Mouse (Mus musculus): ENCODE results near the gene Mrpl30. TPM values are rescaled to one million over a fixed set of nuclear protein-coding genes. Genes with fewer than 3 reads are reported as not detected.

Gene Mrpl30
- polyA plus RNA-seq, 1 experiment from 2014 or later: 245 TPM

GRCm38 (mm10) chr1:37872131-37873067, 17.9 kb upstream of the Mrpl30 start:
- peak overlapping the region; percentile 58 for H3K9ac ChIP-seq
- ATAC-seq (ENCODE audit: low FRiP score, low read depth): peak; percentile 94

GRCm38 (mm10) chr1:37873157-37873556, 17.1 kb upstream of the Mrpl30 start:
- Histone ChIP-seq H3K4me1 (peaks cover 8% of the 10 kb centered on the region), H3K4me3 (peak overlapping the region; percentile 58; the same call in 1 of the 2 replicates), H3K27ac (no peak overlapping the region), H3K9ac (no peak overlapping the region), H3K27me3 (peaks cover 7% of the 10 kb centered on the region; the same call in 1 of the 2 replicates), H3K9me3 (peaks cover 10% of the 10 kb centered on the region), H3K36me3 (peaks cover 35% of the 10 kb centered on the region), H3K4me2 (replicated peaks) (peak overlapping the region; percentile 65)
- ATAC-seq (ENCODE audit: low FRiP score, low read depth): no peak
- WGBS: 90% methylated on average over 4 of the region's 4 CpGs

More at GRCm38 (mm10) chr1:37872131-37873067, 17.9 kb upstream of the Mrpl30 start:
- H3K4me2 ChIP-seq (replicated peaks): peak overlapping the region; percentile 65
- H3K27ac ChIP-seq: peak overlapping the region; percentile 76
- peaks cover 28% of the 10 kb centered on the region for H3K36me3 ChIP-seq
- H3K27me3 ChIP-seq: peaks cover 7% of the 10 kb centered on the region; the same call in 1 of the 2 replicates
- peaks cover 8% of the 10 kb centered on the region for H3K4me1 ChIP-seq
- peaks cover 10% of the 10 kb centered on the region for H3K9me3 ChIP-seq
- 5% methylated on average over 33 of the region's 33 CpGs for WGBS
- H3K4me3 ChIP-seq: peak overlapping the region; percentile 58

- Histone ChIP-seq H3K9ac (no peak overlapping the region), H3K27ac (no peak overlapping the region), H3K36me3 (peaks cover 77% of the 10 kb centered on the region), H3K4me1 (peaks cover 3% of the 10 kb centered on the region; the same call in 1 of the 2 replicates), H3K27me3 (no peaks in the 10 kb centered on the region), H3K9me3 (peaks cover 10% of the 10 kb centered on the region), H3K4me2 (replicated peaks) (no peak overlapping the region), H3K4me3 (no peak overlapping the region)
- ATAC-seq (ENCODE audit: low FRiP score, low read depth): no peak
- WGBS: 95% methylated on average over 13 of the region's 13 CpGs
Observed at GRCm38 (mm10) chr1:37877736-37878460, 12.4 kb upstream of the Mrpl30 start.

GRCm38 (mm10) chr1:37883411-37883810, 6.9 kb upstream of the Mrpl30 start:
- peaks cover 59% of the 10 kb centered on the region for H3K36me3 ChIP-seq
- no peaks in the 10 kb centered on the region for H3K9me3 ChIP-seq
- no peaks in the 10 kb centered on the region for H3K4me1 ChIP-seq
- H3K4me2 ChIP-seq (replicated peaks): no peak overlapping the region
- WGBS: 94% methylated on average over 4 of the region's 4 CpGs
- H3K4me3 ChIP-seq: no peak overlapping the region
- ATAC-seq (ENCODE audit: low FRiP score, low read depth): no peak
- H3K27ac ChIP-seq: no peak overlapping the region
- no peak overlapping the region for H3K9ac ChIP-seq
- H3K27me3 ChIP-seq: no peaks in the 10 kb centered on the region

- H3K27ac ChIP-seq: no peak overlapping the region
- H3K4me2 ChIP-seq (replicated peaks): no peak overlapping the region
- WGBS: 75% methylated on average over 4 of the region's 4 CpGs
- peaks cover 5% of the 10 kb centered on the region for H3K4me1 ChIP-seq
- no peaks in the 10 kb centered on the region for H3K9me3 ChIP-seq
- ATAC-seq (ENCODE audit: low FRiP score, low read depth): no peak
- no peak overlapping the region for H3K9ac ChIP-seq
- peaks cover 48% of the 10 kb centered on the region for H3K36me3 ChIP-seq
- no peak overlapping the region for H3K4me3 ChIP-seq
- H3K27me3 ChIP-seq: no peaks in the 10 kb centered on the region
Observed at GRCm38 (mm10) chr1:37884451-37884850, 5.8 kb upstream of the Mrpl30 start.

GRCm38 (mm10) chr1:37889206-37889605, 1.1 kb upstream of the Mrpl30 start:
- Histone ChIP-seq H3K36me3 (peaks cover 13% of the 10 kb centered on the region), H3K27ac (no peak overlapping the region), H3K4me3 (peak overlapping the region; percentile 69), H3K27me3 (no peaks in the 10 kb centered on the region), H3K4me1 (peaks cover 19% of the 10 kb centered on the region), H3K9ac (peak overlapping the region; percentile 75), H3K4me2 (replicated peaks) (peak overlapping the region; percentile 89), H3K9me3 (no peaks in the 10 kb centered on the region)
- ATAC-seq (ENCODE audit: low FRiP score, low read depth): no peak
- WGBS: 77% methylated on average over 7 of the region's 7 CpGs

- Histone ChIP-seq H3K27me3 (no peaks in the 10 kb centered on the region), H3K4me2 (replicated peaks) (peak overlapping the region; percentile 89), H3K9ac (peak overlapping the region; percentile 75; the same call in 1 of the 2 replicates), H3K4me1 (peaks cover 19% of the 10 kb centered on the region), H3K36me3 (peaks cover 28% of the 10 kb centered on the region), H3K27ac (no peak overlapping the region), H3K9me3 (no peaks in the 10 kb centered on the region), H3K4me3 (peak overlapping the region; percentile 69)
- 70% methylated on average over 3 of the region's 3 CpGs for WGBS
- no peak for ATAC-seq (ENCODE audit: low FRiP score, low read depth)
Observed at GRCm38 (mm10) chr1:37891400-37891799, 1.1 kb downstream of the Mrpl30 start.

- peaks cover 57% of the 10 kb centered on the region for H3K36me3 ChIP-seq
Observed at GRCm38 (mm10) chr1:37894606-37895005, 4.3 kb downstream of the Mrpl30 start.

GRCm38 (mm10) chr1:37899816-37900215, 9.5 kb downstream of the Mrpl30 start:
- H3K9ac ChIP-seq: no peak overlapping the region

More at GRCm38 (mm10) chr1:37894606-37895005, 4.3 kb downstream of the Mrpl30 start:
- Histone ChIP-seq H3K4me1 (peaks cover 13% of the 10 kb centered on the region), H3K4me3 (no peak overlapping the region), H3K9me3 (no peaks in the 10 kb centered on the region), H3K27ac (no peak overlapping the region), H3K4me2 (replicated peaks) (no peak overlapping the region), H3K9ac (no peak overlapping the region), H3K27me3 (no peaks in the 10 kb centered on the region)
- ATAC-seq (ENCODE audit: low FRiP score, low read depth): no peak

GRCm38 (mm10) chr1:37900288-37900687, 10.0 kb downstream of the Mrpl30 start:
- H3K36me3 ChIP-seq: peaks cover 50% of the 10 kb centered on the region
- ATAC-seq (ENCODE audit: low FRiP score, low read depth): no peak

More at GRCm38 (mm10) chr1:37899816-37900215, 9.5 kb downstream of the Mrpl30 start:
- Histone ChIP-seq H3K27me3 (no peaks in the 10 kb centered on the region), H3K4me2 (replicated peaks) (no peak overlapping the region), H3K4me1 (no peaks in the 10 kb centered on the region), H3K4me3 (no peak overlapping the region), H3K9me3 (no peaks in the 10 kb centered on the region), H3K36me3 (peaks cover 54% of the 10 kb centered on the region), H3K27ac (no peak overlapping the region)
- ATAC-seq (ENCODE audit: low FRiP score, low read depth): no peak
- 75% methylated on average over 4 of the region's 4 CpGs for WGBS

GRCm38 (mm10) chr1:37903178-37903577, 12.9 kb downstream of the Mrpl30 start:
- Histone ChIP-seq H3K4me1 (no peaks in the 10 kb centered on the region), H3K36me3 (peaks cover 24% of the 10 kb centered on the region), H3K9me3 (no peaks in the 10 kb centered on the region), H3K9ac (no peak overlapping the region), H3K27me3 (no peaks in the 10 kb centered on the region), H3K4me2 (replicated peaks) (no peak overlapping the region), H3K27ac (no peak overlapping the region), H3K4me3 (no peak overlapping the region)
- no peak for ATAC-seq (ENCODE audit: low FRiP score, low read depth)
- 38% methylated on average over 6 of the region's 6 CpGs for WGBS

More at GRCm38 (mm10) chr1:37900288-37900687, 10.0 kb downstream of the Mrpl30 start:
- H3K9ac ChIP-seq: no peak overlapping the region
- H3K4me2 ChIP-seq (replicated peaks): no peak overlapping the region
- H3K4me1 ChIP-seq: no peaks in the 10 kb centered on the region
- WGBS: 43% methylated on average over 6 of the region's 6 CpGs
- H3K27ac ChIP-seq: no peak overlapping the region
- H3K27me3 ChIP-seq: no peaks in the 10 kb centered on the region
- no peaks in the 10 kb centered on the region for H3K9me3 ChIP-seq
- no peak overlapping the region for H3K4me3 ChIP-seq

- Histone ChIP-seq H3K9ac (no peak overlapping the region), H3K4me2 (replicated peaks) (no peak overlapping the region), H3K27ac (no peak overlapping the region), H3K4me3 (no peak overlapping the region), H3K9me3 (no peaks in the 10 kb centered on the region), H3K4me1 (no peaks in the 10 kb centered on the region), H3K36me3 (no peaks in the 10 kb centered on the region), H3K27me3 (peaks cover 5% of the 10 kb centered on the region)
- 83% methylated on average over 2 of the region's 2 CpGs for WGBS
- no peak for ATAC-seq (ENCODE audit: low FRiP score, low read depth)
Observed at GRCm38 (mm10) chr1:37912751-37913150, 22.5 kb downstream of the Mrpl30 start.

Data from limb, embryonic 13.5 days (tissue).